Mouse (Mus musculus) gastrocnemius, postnatal 36 days (tissue): Measurements from ENCODE around the gene Egf. TPM values are rescaled to one million over a fixed set of nuclear protein-coding genes. Genes with fewer than 3 reads are reported as not detected.

ENCODE experiments used
- microRNA-seq, 2 experiments: library from miRNA; unstranded; fragments of <30 nt; microRNA quantifications; one replicate each; pipeline ENCODE4 v1.2.0; 2021
- total RNA-seq, 2 experiments: library from RNA; stranded (reverse); gene quantifications; 2 replicates each; pipeline ENCODE4 v1.2.3; 2021

Gene Egf
- total RNA-seq, 2 experiments from 2014 or later, result 19.2 to 24.8 TPM

Small RNA genes within 50 kb of the gene (microRNA-seq; reads per million reads assigned to microRNA genes)
- 0 reads per million in 2 experiments for gene Gm24515

Other genes with a start within 250 kb of the Egf start
- under 1 TPM; 0.56 to 0.79 TPM for gene Elovl6, start 223.0 kb downstream of the Egf start, total RNA-seq
- gene Lrit3, start 48.7 kb upstream of the Egf start, total RNA-seq, result not detected
- not detected for gene Rrh, start 67.3 kb upstream of the Egf start, total RNA-seq
- gene Gar1, start 76.1 kb upstream of the Egf start, total RNA-seq, result 10 to 100 TPM; 13.0 to 22.0 TPM
- gene Cfi, start 80.6 kb upstream of the Egf start, total RNA-seq, result under 1 TPM in 1 of 2 experiments, not detected in 1; 0.31 TPM
- gene Pla2g12a, start 123.3 kb upstream of the Egf start, total RNA-seq, result 100 to 1,000 TPM in 1 of 2 experiments, 10 to 100 TPM in 1; 75.8 to 100 TPM
- gene Casp6, start 146.1 kb upstream of the Egf start, total RNA-seq, result 1 to 10 TPM; 3.8 to 4.6 TPM
- gene Mcub, start 214.9 kb upstream of the Egf start, total RNA-seq, result under 1 TPM; 0.69 to 0.97 TPM